Mouse (Mus musculus) adrenal gland, postnatal 36 days (tissue): ENCODE results near the gene Vps18. TPM values are rescaled to one million over a fixed set of nuclear protein-coding genes. Genes with fewer than 3 reads are reported as not detected.

Experiments used
- DNase-seq, 2 experiments: peaks; one replicate each; pipeline ENCODE4 v3.0.0; 2021; ENCODE audit warnings: mixed read lengths in 1 of 2
- total RNA-seq, 2 experiments: library from RNA; stranded (reverse); gene quantifications; 2 replicates each; pipeline ENCODE4 v1.2.3; 2021

Gene Vps18
- total RNA-seq, 2 experiments from 2014 or later, result 20.4 to 24.5 TPM

DNA sequence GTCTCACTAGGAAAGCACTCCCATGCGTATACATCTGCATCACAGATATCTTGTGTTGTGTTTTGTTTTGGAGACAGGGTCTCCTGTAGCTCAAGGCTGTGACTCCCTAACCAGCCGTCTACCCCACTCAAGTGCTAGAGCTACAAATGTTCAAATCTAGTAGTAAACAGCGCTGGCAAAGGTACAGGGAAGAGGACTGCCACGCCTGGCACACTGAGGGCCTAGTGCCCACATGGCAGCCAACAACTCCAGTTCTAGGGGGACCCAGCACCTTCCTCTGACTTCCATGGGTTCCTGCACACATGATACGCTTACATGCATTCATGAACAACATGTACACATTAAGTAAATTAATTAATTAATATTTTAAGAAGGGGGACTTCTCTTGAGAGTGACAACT lies 3.7 kb downstream of the Vps18 start:
- DNase-seq, result no peak

DNA sequence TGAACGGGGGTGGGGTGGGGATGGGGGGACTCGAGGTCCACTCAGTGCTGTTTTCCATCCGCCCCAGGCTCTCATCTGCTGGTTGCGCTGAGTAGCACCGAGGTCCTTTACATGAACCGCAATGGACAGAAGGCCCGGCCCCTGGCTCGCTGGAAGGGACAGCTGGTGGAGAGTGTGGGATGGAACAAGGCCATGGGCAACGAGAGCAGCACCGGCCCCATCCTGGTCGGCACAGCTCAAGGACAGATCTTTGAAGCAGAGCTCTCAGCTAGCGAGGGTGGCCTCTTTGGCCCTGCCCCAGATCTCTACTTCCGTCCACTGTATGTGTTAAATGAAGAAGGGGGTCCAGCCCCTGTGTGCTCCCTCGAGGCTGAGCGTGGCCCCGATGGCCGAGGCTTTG lies 4.3 kb downstream of the Vps18 start:
- peak; percentile 47 to 51 for DNase-seq

DNA sequence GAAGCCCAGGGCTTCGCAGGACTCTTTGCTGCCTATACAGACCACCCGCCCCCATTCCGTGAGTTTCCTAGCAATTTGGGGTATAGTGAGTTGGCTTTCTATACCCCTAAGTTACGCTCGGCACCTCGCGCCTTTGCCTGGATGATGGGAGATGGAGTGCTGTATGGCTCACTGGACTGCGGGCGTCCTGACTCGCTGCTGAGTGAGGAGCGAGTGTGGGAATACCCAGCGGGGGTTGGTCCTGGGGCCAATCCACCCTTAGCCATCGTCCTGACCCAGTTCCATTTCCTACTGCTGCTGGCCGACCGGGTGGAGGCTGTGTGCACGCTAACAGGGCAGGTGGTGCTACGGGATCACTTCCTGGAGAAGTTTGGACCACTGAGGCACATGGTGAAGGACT lies 4.8 kb downstream of the Vps18 start:
- DNase-seq, result no peak

DNA sequence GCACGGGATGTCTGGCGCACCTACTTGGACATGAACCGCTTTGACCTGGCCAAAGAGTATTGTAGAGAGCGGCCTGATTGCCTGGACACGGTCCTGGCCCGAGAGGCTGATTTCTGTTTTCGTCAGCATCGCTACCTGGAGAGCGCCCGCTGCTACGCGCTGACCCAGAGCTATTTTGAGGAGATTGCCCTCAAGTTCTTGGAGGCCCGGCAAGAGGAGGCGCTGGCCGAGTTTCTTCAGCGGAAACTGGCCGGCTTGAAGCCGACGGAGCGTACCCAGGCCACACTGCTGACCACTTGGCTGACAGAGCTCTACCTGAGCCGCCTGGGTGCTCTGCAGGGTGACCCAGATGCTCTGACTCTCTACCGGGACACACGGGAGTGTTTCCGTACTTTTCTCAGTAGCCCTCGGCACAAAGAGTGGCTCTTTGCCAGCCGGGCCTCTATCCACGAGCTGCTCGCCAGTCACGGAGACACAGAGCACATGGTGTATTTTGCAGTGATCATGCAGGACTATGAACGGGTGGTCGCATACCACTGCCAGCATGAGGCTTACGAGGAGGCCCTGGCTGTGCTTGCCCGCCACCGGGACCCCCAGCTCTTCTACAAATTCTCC lies 5.3 kb downstream of the Vps18 start:
- no peak for DNase-seq

DNA sequence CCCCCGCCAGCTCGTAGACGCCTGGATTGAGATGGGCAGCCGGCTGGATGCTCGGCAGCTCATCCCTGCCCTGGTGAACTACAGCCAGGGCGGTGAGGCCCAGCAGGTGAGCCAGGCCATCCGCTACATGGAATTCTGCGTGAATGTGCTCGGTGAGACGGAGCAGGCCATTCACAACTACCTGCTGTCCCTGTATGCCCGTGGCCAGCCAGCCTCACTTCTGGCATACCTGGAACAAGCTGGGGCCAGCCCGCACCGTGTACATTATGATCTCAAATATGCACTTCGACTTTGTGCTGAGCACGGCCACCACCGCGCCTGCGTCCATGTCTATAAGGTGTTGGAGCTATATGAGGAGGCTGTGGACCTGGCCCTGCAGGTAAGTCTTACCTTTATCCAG lies 5.9 kb downstream of the Vps18 start:
- no peak for DNase-seq

DNA sequence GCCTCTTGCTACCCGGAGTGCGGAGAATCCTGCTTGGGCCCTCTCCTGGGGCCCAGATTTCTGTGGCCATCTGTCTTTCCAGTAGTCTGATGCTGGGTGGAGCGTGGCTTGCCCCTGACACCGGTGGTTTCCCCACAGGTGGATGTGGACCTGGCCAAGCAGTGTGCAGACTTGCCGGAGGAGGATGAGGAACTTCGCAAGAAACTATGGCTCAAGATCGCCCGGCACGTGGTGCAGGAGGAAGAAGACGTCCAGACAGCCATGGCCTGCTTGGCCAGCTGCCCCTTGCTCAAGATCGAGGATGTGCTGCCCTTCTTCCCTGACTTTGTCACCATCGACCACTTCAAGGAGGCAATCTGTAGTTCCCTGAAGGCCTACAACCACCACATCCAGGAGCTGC lies 8.2 kb downstream of the Vps18 start:
- no peak for DNase-seq

DNA sequence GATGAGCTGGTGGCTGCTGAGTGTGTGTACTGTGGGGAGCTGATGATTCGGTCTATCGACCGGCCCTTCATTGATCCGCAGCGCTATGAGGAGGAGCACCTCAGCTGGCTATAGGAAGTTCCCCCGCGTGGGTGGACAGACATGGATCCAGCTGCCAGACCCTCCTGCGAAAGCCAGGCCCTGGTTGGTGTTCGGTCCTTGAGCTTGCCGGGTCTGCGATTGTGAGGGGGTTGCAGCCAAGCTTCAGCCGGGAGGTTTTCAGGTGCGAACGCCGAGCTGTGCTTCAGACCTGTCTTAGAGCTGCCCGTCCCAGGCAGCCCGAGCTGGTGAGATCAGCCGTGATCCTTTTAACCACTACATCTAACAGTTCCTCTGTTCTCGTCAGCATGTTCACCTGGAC lies 9.0 kb downstream of the Vps18 start:
- no peak for DNase-seq

DNA sequence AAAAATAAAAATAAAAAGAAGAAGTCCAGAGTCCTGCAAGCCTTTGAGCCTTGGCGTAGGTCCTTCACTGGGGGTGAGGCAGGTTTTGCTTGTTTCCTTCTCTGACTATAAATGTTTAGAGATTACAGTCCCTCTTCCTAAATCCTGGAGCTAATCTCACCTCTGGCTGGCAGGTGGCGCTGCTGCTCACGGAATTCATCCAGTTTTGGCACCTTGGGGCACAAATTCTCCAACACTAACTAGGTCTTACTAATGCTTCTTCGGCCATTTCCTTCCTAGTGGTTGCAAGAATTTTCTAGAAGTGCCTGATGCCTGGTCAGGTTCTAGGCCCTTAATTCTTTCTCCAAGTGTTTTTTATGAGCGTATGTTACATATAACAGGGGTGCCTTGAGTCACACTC lies 9.8 kb downstream of the Vps18 start:
- DNase-seq, result peak; percentile 70 to 77

DNA sequence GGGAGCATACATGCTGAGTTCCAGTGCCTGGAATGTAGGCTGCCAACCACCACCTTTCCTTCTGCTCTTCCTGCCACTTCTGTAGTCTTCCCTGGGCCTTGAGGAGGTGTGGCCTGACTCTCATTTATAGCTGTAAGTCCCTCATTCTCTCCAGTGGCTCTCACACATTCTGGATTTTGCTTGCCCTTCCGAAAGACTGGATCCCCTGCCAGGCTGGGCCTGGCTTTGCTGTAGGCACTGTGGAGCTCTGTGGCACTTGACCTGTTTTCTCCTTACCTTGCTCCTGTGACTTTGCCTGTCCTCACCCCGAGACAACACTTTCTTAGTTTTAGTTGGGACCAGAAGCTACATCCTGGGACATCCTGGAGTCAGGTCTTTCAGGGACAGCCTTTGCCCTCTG lies 10.3 kb downstream of the Vps18 start:
- DNase-seq, result no peak

DNA sequence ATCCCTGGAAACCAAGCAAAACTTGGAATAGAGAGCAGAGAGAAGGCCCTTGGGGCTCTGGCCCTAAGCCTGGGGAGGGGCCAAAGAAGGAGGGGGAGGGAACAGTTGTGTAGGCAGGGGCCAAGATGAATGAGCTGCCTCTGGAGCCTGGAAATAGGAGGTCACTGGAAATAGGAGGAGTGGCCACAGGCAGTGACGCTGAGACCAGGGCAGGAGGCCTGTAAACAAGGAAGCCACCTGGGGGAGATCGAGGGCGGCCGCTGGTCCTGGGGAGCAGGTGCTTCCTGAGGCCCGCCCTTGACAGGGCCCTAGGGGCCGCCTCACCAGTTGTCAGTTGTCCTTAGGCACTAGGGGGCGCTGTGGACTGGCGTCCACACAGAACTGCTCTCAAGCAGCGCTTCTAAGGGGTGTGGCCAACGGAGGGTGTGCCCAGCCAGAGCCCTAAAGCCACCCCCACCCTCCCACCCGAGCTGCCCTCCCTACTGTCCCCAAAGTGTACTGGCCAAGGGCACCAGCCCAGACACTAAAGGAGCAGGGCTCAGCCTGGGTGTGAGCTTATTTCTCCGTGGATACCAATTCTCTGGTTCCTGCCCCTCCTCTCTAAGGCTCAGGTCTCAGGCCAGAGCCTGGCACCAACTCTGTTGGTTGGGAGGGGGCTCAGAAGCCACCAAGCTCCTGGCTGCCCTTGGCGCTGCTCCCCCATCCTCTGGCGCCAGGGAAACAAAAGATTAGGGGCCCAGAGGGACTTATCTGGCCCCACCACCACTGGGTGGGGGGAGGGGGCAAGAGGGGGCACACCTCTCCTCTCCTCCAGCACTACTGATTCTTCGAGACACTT lies 11.7 kb downstream of the Vps18 start:
- DNase-seq, result peak; percentile 86 to 91

DNA sequence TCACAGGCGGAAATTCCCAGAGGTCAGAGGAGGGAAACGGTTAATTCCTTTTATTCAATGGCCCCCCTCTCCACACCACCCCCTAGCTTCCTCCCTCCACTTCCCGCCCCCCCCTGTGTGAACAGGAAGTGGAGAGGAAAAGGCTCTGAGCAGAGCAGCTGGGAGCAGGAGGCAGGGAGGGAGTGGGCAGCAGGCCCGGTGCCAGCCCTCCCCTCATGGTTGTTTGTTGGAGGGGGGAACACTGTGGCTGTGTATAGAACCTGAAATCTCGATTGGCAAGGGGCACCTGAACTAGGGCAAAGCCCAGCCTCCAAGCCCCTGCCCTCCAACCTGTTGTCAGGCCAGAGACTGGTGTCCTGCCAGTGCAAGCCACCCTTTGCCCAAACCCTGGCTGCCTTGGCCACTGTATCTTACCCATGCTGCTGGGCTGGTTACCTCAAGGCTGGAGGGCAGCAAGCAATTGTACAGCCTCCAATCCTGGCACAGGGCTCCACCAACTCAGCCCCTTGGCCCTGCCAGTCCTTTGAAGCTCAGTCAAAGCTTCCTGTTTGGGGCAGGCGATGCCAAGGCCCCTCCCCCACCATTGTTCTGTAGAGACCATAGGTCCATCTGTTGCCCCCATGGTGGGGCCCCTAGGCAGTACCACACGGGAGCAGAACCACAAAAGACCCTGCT lies 12.4 kb downstream of the Vps18 start:
- peak; percentile 57 to 76 for DNase-seq

DNA sequence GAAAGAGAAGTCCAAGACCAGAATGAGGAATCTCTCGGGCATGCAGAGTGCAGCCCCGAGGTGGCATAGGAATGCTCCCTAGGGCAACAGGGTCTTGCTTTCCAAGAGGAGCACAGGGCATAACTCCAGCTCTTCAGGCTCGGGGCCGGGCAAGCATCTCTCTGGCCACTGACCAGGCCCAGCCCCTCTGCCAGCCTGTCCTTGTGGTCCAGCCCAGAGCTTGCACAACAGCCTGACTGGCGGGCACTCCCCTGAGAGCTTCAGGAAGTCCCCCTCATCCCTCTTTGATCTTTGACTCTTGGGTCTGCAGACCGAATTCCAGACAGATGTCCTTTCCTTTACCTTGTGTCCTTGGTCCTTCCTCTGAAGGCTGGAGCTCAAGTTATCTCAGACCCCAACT lies 14.3 kb downstream of the Vps18 start:
- peak in 1 of 2 experiments; percentile 66 for DNase-seq

DNA sequence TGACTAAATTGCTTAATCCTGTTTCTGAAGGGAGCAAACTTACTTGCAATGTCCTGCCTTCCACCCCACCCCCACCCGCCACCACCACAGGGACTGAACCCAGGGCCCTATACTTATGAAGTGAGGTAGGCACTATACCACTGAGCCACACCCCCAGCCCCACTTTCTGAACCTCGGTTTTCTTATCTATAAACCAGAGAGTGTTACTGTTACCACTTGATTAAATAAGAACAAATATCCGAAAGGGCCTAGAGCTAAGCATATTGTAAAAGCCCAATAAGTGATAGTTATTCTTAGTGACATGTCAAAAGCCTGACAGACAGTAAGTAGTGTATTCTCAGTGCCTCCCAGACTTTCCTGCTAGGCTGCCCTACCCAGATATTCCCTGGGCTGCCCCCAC lies 15.9 kb downstream of the Vps18 start:
- no peak for DNase-seq

DNA sequence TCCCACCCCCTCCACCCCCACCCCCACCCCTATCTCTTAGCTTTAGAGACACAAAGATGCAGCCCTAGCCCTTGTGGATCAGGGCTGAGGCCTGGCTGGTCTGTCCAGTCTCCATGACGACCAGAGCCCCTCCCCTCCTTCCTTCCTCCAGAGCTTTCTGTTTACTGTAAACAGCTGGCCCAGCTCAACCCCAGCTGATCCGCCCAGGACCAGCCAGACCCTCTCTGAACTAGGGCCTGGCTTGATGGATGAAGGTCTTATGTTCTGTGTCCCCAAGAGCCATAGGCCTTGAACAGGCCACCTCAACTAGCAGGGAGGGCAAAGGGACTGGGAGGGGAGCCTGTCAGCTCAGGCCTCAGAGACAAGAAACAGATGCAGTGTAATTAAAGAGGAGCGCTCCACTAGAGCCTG lies 16.3 kb downstream of the Vps18 start:
- DNase-seq, result peak; percentile 49 to 71

DNA sequence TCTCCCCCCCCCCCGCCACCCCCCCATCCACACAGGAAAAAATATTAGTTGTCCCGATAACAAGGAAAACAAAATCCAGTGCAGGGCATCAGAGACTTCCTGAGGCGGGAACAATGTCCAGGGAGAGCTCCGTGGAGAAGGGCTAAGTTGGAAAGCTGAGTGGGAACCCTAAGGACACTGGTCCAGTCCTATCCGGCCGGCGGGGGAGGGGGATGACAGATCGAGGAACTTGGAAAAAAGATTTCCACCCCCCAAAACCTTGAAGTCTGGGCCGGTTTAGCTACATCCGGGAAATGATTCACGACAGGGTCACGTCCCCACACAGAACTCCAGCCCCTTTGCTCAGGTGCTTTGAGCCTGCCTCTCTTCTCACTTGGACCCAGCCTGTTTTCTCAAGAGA lies 23.0 kb downstream of the Vps18 start:
- DNase-seq, result peak; percentile 57 to 78

DNA sequence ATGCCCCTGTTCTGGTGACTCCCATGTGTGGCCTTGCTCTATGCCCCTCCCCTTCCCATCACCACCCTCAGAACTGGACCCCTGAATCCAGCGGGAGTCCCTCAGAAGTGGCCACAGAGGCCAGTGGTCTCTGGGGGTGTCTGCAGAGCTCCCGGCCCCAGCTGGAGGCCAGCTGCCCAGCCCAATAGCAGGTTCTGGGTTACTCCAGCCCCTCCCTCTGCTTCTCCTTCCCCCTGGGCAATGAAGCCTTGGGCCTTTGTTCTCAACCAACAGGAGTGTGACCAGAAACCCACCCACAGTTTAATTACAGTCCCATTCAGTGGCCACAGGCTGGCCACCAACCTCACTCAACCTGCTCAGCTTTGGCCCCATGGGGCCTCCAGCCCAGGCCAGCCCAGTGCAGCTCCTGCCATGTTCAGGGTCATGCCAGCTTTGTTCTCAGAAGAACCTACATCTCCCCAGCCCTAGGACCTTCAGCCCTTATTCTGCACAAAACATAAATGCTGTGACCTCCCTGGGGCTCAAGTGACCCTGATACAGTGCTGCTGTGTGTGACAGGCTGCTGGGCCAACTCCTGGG lies 23.9 kb downstream of the Vps18 start:
- DNase-seq, result no peak

DNA sequence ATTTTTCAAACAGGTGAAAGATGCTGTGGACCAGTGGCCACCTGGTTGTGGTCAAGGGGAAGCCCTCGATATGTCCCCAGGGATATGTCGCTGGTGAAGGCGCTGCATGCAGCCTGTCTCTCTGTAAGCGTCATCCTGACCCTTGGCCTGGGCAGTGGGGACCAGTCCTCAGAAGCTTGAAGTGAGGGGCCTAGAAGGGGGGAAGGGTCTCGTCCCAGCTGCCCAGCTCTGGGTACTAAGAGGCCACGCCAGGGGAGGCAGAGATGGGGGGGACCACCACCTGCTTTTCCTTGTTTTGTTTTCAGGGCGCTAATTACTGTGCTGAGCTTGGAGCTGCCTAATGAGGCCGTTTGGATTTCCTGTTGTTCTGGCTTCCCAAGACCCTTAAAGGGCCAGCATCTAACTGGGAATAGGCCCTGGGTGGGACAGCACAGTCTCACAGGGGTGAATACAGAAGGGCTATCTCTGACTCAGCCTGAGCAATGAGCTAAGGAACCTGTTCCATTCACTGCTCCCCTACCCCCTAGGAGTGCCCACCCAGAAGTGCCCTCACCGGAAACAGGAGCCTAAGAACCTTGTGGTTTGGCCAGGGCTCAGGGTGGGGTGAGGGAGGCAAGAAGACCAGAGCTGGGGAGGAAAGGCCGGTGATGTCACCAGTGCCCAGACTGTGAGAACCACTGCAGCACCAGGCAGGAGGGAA lies 25.4 kb downstream of the Vps18 start:
- no peak for DNase-seq

DNA sequence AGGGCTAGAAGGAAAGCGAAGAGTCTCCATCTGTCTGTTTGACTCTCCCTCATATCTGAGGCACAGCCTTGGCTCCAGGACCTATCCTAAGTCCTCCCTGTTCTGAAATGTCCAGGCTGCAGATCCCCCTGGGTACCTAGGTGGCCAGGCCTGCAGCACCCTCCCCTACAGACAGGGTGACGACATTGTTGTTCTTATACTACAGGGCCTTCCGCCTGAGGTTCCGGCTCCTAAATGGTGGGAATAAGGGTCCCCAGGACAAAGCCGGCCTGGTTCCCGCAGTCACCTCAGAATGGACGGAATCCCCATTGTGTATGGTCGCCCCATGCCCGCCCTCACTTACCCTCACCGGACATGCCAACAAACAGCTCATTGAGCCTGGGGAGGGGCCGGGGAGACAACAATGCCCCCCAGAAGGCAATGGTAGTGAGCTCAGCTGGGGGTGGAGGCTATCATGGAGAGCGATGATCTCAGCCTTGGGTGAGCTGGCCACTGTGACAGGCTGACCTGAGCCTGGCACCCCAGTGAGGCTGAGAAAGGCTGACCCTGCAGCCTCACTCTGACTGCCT lies 26.3 kb downstream of the Vps18 start:
- DNase-seq, result no peak

DNA sequence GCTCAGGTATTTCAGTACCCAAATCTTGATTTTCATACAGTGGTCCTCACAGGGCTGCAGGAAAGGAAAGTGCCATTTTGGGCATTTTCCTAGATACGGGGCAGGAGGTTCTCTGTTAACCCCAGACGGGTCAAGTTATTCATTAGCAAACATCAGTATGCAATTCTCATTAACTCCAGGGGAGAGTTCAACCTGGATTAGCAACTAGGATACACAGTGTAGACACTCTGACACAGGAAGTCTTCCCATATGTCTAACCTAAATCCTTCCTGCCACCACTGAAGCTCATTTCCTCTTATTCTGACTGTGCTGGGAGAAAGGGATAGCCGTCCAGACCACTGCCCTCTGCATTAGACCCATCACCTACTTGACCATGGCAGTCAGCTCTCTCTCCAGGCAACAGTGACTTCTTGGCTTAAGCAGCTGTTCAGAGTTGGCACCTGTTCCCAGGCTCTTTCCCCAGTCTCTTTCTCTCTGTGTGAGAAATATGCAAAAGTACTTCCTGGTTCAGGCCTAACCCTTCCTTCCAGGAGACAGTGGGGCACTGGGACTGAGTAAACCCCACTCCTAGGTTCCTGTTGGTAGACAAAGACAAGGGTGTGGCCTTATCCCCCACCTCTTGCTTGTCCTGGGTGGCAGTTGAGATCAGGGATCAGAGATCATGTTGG lies 29.6 kb downstream of the Vps18 start:
- no peak for DNase-seq

DNA sequence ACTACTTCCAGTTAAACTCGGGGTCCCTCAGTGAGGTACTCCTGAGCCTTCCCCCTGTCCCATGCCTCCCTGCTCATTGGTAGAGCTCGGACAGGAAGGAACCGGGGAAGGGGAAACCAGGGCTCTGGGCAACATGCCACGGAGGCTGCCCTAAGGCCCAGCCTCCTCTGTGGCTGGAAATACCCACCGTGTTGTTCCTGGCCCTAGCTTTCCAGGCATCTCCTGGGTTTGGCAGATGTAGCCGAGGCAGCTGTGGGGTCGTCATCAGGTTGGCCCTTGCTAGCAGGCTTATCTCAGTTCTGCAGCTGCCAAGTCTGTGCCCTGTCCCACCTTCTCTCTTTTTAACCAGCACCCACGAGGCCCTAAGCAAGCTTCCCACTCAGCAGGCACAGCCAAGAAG lies 32.0 kb downstream of the Vps18 start:
- DNase-seq, result peak in 1 of 2 experiments; percentile 32
